Mouse (Mus musculus): ENCODE data around the gene Atxn7l1.

- TF ChIP-seq GATA1 (IDR thresholded peaks at IDR 0.05; ENCODE audit: low read length), result no peak
- TF ChIP-seq TAL1 (IDR thresholded peaks at IDR 0.05; ENCODE audit: low read length), result no peak
Measured at GRCm38 (mm10) chr12:33302523-33303383, 155.3 kb downstream of the Atxn7l1 start.

Measured in erythroblast, embryonic 14.5 days (primary cell).